Mouse (Mus musculus) heart, adult 10 weeks (tissue): Measurements from ENCODE around the gene Olfr585. TPM values are rescaled to one million over a fixed set of nuclear protein-coding genes. Genes with fewer than 3 reads are reported as not detected.

ENCODE experiments used
- polyA plus RNA-seq: library from polyadenylated mRNA; stranded (reverse); fragments of 350-450 nt; fragmentation: Illumina TruSeq; extraction: RNeasy Lipid Tissue Mini Kit (QIAGEN cat#74804); gene quantifications from one replicate; pipeline ENCODE4 v1.2.3, GENCODE M21; 2014; ENCODE audit warnings: low read depth, low replicate concordance

Olfr585 gene
- polyA plus RNA-seq = not detected

DNA sequence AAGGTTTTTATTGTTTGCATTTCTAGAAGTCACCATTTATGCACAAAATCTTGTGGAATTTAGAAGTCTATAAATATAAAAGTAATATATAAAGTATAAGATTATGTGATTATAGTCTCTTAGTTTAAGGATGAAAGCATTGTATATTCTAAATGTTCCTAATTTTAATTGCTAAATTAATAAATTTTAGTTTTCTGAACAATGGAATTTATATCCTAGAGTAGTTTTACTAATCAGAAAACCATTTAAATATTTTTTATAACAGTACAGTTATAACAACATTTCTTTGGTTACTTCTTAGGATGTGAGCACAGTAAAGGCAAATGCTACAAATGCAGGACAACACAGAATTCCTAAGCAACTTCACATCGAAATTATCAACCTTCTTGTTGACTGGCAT, at the start of gene Olfr585:
Gene Olfr585 (plus strand): TSS at position 301 of the 400 bp plus-strand sequence.

DNA sequence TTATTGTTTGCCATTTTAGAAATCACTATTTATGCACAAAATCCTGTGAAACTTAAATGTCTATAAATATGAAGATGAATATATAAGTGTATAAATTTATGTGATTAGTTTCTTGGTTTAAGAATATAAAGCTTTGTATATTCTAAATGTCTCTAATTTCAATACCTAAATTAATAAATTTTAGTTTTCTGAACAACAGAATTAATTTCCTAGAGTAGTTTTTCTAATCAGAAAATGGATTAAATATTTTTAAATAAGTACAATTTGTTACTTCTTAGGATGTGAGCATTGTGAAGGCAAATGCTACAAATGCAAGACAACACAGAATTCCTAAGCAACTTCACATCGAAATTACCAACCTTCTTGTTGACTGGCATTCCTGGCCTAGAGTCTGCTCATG, 46.5 kb upstream of the Olfr585 start, which contains the start of gene Olfr583:
Gene Olfr583 (plus strand): TSS at position 301 of the 400 bp plus-strand sequence.

DNA sequence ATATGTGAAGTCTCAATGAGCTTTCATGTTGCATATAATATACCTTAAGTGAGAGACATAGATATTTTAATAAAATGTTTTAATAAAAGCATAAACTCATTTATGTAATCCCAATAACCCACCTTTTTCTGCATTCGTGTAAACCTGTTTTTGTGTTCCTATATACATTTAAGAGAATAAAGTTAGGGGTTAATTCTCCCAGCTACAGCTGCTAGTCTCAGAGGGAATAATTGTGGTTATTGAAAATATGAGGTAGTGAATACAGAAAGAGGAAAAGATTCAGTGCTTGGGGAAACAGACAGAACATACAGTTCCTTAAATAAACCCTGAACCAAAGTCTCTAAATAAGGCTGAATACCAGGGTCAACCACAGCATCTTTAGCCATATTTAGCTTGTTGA, 15.9 kb upstream of the Olfr585 start, which contains the start of gene Olfr584:
Gene Olfr584 (plus strand): TSS at position 301 of the 400 bp plus-strand sequence.

DNA sequence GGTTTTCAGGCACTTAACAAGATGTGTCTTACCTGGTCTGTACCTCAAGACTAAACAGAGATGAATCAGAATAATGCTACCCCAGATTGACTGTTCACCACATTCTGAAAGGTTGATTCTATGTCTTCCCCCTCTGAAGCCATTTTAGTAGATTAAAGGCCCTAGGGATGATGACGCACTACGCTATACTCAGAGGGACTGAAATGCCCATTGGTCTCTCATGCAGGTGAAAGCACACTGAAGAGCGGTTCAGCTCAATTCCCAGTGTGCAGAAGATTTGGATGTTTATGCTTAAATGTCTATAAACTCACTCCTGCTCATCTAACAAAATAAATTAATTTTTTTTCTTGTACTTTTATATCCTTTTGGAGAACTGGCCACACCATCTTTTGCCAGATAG, 28.0 kb downstream of the Olfr585 start, which contains the start of gene Olfr586:
Gene Olfr586 (minus strand): TSS at position 101 of the 400 bp plus-strand sequence.

DNA sequence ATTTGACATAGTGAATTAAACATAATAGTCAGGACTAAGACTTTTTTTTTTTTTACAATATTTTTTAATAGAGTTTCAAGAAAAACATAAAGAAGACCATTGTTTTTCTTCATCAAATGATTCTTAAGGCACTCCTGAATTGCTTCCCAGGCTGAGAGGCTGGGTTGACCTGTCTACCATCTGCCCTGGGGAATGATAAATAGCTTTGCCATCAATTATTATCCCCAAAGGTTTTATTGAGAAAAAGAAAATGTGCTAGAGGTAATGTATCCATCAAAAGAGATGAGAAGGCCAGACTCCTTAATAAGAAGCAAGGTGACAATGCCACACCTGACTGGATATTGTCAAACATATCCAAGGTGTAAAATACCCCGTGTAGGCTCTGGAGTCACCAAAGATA, 43.1 kb downstream of the Olfr585 start, which contains the start of gene Olfr588-ps1:
Gene Olfr588-ps1 (plus strand): TSS at position 301 of the 400 bp plus-strand sequence.

Other genes with a start within 250 kb of the Olfr585 start
- not detected for gene Olfr566, start 239.0 kb upstream of the Olfr585 start, polyA plus RNA-seq
- not detected for gene Olfr568, start 220.6 kb upstream of the Olfr585 start, polyA plus RNA-seq
- gene Olfr569, start 206.8 kb upstream of the Olfr585 start, polyA plus RNA-seq = not detected
- not detected for gene Olfr570, start 203.1 kb upstream of the Olfr585 start, polyA plus RNA-seq
- not detected for gene Olfr571, start 180.2 kb upstream of the Olfr585 start, polyA plus RNA-seq
- gene Olfr572, start 173.3 kb upstream of the Olfr585 start, polyA plus RNA-seq = not detected
- gene Olfr573-ps1, start 155.1 kb upstream of the Olfr585 start, polyA plus RNA-seq = not detected
- gene Olfr574, start 149.3 kb upstream of the Olfr585 start, polyA plus RNA-seq = not detected
- not detected for gene Olfr575, start 138.9 kb upstream of the Olfr585 start, polyA plus RNA-seq
- not detected for gene Olfr576, start 135.1 kb upstream of the Olfr585 start, polyA plus RNA-seq
- gene Olfr577, start 121.8 kb upstream of the Olfr585 start, polyA plus RNA-seq = not detected
- not detected for gene Olfr578, start 108.4 kb upstream of the Olfr585 start, polyA plus RNA-seq
- not detected for gene Olfr582, start 59.7 kb upstream of the Olfr585 start, polyA plus RNA-seq
- not detected for gene Olfr583, start 46.4 kb upstream of the Olfr585 start, polyA plus RNA-seq
- gene Olfr584, start 15.8 kb upstream of the Olfr585 start, polyA plus RNA-seq = not detected
- gene Olfr586, start 27.9 kb downstream of the Olfr585 start, polyA plus RNA-seq = not detected
- gene Olfr588-ps1, start 43.2 kb downstream of the Olfr585 start, polyA plus RNA-seq = not detected
- not detected for gene Olfr589, start 58.6 kb downstream of the Olfr585 start, polyA plus RNA-seq
- gene Olfr591, start 80.6 kb downstream of the Olfr585 start, polyA plus RNA-seq = not detected
- gene Olfr592, start 87.1 kb downstream of the Olfr585 start, polyA plus RNA-seq = not detected
- gene Olfr593, start 114.1 kb downstream of the Olfr585 start, polyA plus RNA-seq = not detected
- gene Olfr594, start 119.3 kb downstream of the Olfr585 start, polyA plus RNA-seq = not detected
- gene Usp17ld, start 154.8 kb downstream of the Olfr585 start, polyA plus RNA-seq = not detected
- not detected for gene Olfr596, start 207.9 kb downstream of the Olfr585 start, polyA plus RNA-seq
- gene Olfr597, start 218.6 kb downstream of the Olfr585 start, polyA plus RNA-seq = not detected
- gene Olfr598, start 225.8 kb downstream of the Olfr585 start, polyA plus RNA-seq = not detected
- gene Olfr599, start 238.2 kb downstream of the Olfr585 start, polyA plus RNA-seq = not detected